Comparison of ENCODE assay signal across 18 mouse cellular contexts in the genomic region with DNA sequence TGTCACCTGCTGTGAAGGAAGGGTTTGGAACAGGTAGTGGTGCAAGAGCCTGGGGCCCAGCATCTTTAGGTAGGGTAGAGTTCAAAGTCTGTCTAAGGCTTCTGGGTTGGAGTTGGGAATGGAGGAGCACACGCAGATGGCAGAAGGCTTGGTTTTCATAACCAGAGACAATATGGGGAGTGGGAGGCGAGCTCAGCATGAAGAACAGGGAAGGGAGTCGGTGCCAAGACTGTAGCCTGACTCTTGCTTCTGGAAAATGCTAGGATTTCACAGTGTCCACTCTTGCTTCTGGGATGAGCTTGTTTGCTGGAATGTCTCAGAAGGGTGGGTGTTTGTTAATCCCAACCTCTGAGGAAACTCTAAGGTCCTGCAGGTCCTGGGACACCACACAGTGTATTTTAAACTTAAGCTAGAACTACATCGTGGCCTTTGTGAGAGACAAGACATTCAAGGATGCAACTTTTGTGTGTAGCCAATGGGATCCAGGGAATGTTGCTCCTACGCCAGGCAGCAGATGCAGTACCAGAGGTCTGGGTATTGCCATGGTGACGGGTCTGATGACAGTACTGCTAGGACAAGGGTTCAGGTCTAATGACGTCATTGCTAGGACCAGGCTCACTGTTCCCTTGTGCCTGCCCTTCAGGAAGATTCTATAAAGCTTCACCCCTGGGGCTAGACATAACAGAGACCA.
"Had no signal": no experiment of that assay in that cellular context is flagged by ENCODE, and none has a peak within 500 bp of the region (broad histone marks: within the 10 kb centered on the region; RNA-seq: fewer than 3 reads in every experiment).

No protein-coding gene starts in this region.

- H3K27ac ChIP-seq: kidney, postnatal 0 days; limb, embryonic 12.5 days; liver, embryonic 13.5 days; lung, embryonic 15.5 days; macrophage; midbrain, embryonic 13.5 days; neural tube, embryonic 12.5 days; stomach, embryonic 15.5 days had no signal

- H3K4me2 ChIP-seq: limb, embryonic 12.5 days; liver, embryonic 13.5 days; lung, embryonic 15.5 days; midbrain, embryonic 13.5 days; neural tube, embryonic 12.5 days; stomach, embryonic 15.5 days had no signal

- H3K4me3 ChIP-seq: limb, embryonic 12.5 days; liver, embryonic 13.5 days; lung, embryonic 15.5 days; midbrain, embryonic 13.5 days; myocyte; neural tube, embryonic 12.5 days; stomach, embryonic 15.5 days had no signal

- H3K9ac ChIP-seq: limb, embryonic 12.5 days; liver, embryonic 13.5 days; liver, postnatal 0 days; lung, embryonic 15.5 days; midbrain, embryonic 13.5 days; neural tube, embryonic 12.5 days; stomach, embryonic 15.5 days had no signal

- ATAC-seq: intestine, embryonic 16.5 days; liver, postnatal 0 days; midbrain, embryonic 13.5 days had no signal

- H3K4me1 ChIP-seq: liver, embryonic 13.5 days; lung, embryonic 15.5 days; midbrain, embryonic 13.5 days; neural tube, embryonic 12.5 days; stomach, embryonic 15.5 days had no signal

- DNase-seq: kidney, adult 9 months; kidney, postnatal 36 days; liver; liver, embryonic 13.5 days; liver, postnatal 0 days; lung, postnatal 14 days; retina, postnatal 1 day; right cerebral cortex, postnatal 4 days; thymus, postnatal 36 days had no signal

- H3K36me3 ChIP-seq: limb, embryonic 12.5 days; liver, embryonic 13.5 days; lung, embryonic 15.5 days; midbrain, embryonic 13.5 days; neural tube, embryonic 12.5 days; stomach, embryonic 15.5 days had no signal

- H3K9me3 ChIP-seq: limb, embryonic 12.5 days; liver, embryonic 13.5 days; lung, embryonic 15.5 days; midbrain, embryonic 13.5 days; neural tube, embryonic 12.5 days; stomach, embryonic 15.5 days had no signal

- H3K27me3 ChIP-seq: limb, embryonic 12.5 days; liver, embryonic 13.5 days; lung, embryonic 15.5 days; midbrain, embryonic 13.5 days; neural tube, embryonic 12.5 days; stomach, embryonic 15.5 days had no signal
